Mouse (Mus musculus): Measurements from ENCODE around the gene Mcts2.
"Not testable (repeated sequence)": the region's sequence is repeated elsewhere in the genome, so short reads cannot be mapped to it uniquely, and the experiment has no call there.

Gene Mcts2

DNA sequence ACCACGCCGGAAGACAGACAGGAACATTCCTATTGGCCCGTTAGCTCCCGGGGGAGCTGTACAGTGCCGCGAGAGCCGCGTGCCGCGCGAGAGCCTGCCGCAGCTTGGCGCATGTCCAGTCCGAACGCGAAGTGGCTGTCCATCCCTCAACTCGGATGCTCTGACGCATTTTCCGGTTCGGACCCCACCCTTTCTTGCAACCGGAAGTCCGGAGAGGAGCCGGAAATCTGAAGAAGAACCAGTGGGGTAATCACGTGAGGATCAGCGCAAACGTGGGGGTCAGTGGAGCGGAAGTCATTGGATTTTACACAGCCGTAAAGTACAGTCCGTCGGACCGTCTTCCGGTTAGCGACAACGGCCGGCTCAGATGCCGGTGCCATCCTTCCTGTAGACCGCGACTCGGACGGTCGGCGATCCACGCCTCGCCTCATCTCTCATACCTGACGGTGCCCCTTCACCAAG lies at the start of gene Mcts2:
Gene Mcts2, plus strand, starts transcription at position 230 of the 462 bp plus-strand sequence.
- DNase-seq (ENCODE audit: extremely low read depth, low read depth, low spot score), result peak; percentile 55

DNA sequence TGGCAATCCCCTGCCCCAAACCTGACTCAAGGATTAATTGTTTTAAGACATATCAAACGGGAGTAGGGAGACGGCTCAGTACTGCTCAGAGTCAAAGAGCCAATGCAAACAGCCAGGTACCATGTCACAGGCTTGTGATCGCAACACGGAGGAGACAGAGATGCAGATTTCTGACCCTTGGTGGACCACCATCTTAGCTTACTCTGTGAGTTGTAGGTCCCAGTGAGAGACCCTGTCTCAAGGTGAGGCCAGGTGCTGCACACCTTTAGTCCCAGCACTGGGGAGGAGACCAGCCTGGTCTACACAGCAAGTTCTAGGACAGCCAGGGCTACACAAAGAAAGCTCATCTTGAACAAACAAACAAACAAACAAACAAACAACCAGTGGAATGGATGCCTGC lies 49.5 kb upstream of the Mcts2 start:
- DNase-seq (ENCODE audit: extremely low read depth, low read depth, low spot score), result no peak

DNA sequence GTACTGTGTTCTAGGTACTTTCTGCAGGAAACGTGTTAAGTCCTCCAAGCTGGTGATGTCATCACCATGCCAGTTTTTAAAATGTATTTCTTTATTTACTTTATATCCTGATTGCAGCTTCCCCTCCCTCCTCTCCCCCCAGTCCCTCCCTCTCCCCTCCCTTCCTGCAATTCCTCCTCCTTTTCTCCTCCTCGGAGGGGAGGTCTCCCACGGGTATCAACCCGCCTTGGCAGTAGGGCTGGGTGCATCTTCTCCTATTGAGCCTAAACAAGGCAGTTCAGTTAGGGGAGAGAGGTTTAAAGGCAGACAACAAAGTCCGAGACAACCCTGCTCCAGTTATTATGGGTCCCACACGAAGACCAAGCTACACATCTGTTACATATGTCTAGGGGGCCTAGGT lies 48.0 kb upstream of the Mcts2 start:
- no peak for DNase-seq (ENCODE audit: extremely low read depth, low read depth, low spot score)

DNA sequence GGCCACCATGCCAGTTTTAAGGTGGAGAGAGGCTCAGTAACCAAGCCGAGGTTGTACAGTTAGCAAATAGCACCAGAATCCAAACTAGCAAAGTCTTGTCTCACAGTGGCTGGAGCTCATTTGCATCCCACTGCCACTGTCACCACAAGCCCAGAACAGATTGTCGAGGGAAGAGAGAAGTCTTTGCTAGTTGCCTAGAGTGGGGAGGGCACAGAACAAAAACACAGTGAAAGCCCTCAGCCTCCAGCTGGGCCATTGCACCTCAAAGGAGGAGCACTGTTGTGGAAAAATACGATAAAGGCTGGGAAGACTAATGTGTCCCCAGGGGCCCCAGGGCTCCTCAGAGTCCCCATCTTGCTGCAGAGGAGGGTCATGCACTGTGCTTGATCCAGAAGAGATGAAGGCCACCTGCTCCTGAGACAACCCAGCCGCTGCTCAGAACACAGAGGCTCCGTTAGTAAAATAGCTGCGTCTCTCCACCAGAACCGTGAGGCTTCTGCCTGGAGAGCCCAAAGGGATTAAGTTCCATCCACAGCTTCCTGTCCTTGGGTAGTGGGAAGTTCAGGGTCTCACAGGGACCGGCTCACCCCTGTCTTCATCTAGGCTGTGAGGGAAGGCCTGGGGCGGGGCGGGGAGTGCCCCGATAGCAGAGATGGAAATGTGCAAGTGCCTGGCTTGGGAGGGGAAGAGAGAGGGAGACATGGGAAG lies 47.3 kb upstream of the Mcts2 start:
- DNase-seq (ENCODE audit: extremely low read depth, low read depth, low spot score), result no peak

DNA sequence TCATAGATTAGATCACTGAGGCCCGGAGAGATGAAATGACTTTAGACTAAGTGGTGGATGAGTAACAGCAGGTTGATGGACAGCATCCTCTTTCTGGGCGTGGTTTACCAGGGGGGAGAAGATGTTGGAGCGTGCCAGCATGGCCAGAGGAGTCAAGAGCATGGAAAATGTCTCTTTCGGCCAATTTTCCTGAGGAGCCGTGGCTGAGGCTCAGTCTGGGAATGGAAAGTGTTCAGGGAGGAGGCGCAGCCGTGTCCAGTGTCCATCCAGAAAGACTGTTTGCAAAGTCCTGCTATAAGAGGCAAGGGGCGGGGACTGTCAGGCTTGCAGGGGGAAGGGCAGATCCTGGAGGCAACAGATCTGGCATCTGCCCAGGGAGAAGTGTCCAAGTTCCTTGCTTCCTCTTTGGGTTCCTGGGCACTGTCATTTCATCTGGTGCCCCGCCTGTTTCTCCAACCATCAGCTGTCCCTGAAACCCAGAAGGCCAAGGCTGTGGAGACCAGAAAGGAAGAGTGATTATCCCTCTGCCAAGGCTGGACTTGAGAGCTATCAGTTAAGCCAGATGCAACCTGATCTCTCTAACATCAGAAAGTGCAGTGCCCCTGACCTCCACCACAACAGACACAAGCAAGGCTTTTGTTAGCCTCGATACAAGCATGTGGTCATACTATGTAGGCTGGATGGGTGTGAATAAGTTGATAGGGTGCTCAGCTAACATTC lies 33.8 kb upstream of the Mcts2 start:
- no peak for DNase-seq (ENCODE audit: extremely low read depth, low read depth, low spot score)

DNA sequence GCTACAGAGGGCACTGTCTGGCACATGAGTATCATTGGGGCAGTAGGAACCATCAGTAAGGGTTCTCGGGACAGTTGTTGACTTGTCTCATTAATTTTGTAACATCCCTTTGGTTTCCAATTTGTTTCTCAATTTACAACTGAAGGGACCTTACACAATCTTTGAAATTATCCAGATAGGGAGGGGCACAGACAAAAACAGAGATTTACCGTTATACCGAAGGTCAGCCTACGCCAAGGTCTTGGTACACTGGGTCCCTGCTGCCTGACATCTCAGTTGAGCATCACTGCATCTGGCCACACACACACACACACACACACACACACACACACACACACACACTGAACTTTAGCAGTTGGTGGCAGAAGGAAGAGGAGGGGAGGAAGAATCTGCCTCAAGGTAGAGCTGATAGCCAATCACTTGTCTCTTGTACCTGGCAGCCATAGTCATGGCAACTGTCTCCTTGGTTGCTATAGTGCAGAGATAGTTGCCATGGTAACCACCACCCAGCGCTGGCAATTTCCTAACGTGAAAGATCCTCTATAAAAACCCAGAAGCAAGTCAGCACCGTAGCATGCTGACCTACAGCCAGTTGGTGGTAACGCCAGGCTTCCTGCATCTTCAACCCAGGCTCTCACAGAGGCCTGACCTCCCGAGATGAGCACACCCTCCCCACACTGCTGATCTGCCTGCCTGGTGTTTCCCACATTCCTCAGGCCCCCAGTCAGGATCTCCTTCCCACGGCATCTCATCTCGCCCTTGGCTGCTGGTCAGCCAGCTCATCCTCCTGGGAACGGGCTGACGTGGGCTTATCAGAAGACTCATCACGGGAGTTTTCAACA lies 32.7 kb upstream of the Mcts2 start:
- DNase-seq (ENCODE audit: extremely low read depth, low read depth, low spot score), result no peak

DNA sequence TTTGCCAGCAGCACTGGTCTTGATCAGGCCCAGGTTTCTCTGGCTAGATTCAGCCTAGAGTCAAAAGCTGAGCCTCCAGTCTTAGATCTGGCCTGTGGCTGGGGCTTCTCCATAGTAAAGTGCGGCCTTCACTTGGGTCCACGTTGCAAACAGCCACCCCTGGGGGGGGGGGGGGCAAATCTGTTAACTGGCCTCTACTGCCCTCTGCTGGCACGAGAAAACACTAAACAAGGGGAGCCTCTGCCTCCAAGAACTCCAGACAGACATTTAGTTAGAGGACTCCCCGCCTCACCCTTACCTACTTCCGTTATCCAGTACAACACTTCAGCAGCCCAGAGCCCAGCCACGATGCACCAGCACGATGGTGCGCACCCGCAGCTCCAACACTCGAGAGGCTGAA lies 29.4 kb upstream of the Mcts2 start:
- DNase-seq (ENCODE audit: extremely low read depth, low read depth, low spot score), result no peak

DNA sequence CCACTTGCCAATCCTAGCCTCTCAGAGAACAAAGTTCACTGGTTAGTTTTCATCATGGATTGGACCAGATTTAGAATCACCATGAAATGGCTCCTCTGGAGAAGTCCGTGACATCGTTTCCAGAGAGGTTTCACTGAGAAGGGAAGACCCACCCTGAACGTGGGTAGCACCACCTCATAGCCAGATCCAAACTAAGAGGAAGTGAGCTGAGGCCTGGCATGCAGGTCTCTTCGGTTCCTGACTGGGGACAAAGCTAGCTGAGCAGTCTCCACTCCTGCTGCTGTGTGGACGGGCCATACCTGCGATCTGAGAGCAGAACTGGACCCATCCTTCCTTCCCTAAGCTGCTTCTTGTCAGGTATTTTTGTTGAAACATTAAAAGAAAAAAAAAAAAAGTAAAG lies 25.7 kb upstream of the Mcts2 start:
- DNase-seq (ENCODE audit: extremely low read depth, low read depth, low spot score), result no peak

DNA sequence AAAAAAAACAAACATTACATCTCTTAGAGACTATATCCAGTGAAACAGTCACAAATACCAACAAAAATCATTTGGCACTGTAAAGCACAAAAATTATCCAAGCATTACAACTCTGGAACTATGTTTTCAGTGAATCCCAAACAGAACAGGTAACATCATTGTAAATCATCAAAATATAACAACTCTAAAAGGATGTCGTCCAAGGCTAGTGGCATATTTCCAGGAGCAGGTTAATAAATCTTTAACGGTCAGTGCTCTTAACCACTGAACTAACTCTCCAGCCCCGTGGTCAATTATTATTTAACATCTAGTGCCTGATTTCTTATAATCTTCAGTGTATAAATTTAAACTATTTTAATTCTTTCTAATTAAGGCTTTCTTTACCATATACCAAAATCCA lies 20.6 kb upstream of the Mcts2 start:
- not testable (repeated sequence) for DNase-seq (ENCODE audit: extremely low read depth, low read depth, low spot score)

DNA sequence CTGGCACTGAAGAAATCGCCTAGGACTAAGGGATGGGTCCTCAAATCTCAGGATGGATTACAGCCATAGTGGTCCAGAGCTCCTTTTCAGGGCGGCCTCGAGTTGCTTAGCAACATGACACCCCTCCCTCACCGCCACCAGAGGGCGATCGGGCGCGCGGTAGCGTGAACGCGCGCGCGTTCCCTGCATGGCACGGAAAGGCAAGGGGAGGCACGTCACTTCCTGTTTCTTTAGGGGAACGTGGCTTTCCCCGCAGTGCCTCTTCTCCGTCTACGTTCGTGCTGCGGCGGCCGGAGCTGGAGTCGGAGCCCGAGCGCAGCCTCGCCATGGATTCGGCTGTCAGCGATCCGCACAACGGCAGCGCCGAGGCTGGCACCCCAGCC lies 17.6 kb upstream of the Mcts2 start, which contains the start of gene H13:
Gene H13, plus strand, starts transcription at position 206 of the 383 bp plus-strand sequence.
- no peak for DNase-seq (ENCODE audit: extremely low read depth, low read depth, low spot score)

DNA sequence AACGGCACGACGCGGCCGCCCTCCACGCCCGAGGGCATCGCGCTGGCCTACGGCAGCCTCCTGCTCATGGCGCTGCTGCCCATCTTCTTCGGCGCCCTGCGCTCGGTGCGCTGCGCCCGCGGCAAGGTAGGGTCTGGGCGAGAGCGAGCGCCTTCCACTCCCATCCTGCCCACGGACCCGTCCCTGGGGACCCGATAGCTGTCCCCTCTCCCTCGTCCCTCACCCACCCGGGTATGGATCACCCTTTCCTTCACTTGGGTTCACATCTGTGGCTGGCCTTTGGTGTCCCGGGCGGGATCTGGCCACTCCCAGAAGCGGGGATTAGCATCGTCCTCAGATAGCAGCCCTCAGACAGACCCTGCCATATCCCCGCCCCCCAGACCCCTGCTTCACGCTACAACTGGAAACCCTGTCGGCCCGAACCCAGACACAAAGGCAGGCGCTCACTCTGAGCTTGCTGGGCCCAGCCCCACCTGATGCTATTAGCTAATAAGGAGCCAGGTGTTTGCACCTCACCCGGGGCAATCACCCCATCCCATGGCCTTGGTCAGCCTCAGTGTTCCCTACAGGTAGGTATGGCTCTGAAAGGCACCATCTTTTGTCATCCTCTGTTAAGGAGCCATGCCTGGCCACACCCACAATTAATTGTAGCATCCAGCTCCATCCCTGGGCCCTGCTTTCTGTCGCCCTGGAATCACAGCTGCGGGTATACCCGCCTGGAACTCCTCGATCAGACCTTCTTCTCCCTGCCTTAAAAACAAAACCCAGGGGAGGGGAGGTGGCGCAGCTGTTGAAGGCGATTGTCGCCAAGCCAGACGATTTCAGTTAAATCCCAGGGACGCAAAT lies 17.0 kb upstream of the Mcts2 start:
- DNase-seq (ENCODE audit: extremely low read depth, low read depth, low spot score), result no peak

DNA sequence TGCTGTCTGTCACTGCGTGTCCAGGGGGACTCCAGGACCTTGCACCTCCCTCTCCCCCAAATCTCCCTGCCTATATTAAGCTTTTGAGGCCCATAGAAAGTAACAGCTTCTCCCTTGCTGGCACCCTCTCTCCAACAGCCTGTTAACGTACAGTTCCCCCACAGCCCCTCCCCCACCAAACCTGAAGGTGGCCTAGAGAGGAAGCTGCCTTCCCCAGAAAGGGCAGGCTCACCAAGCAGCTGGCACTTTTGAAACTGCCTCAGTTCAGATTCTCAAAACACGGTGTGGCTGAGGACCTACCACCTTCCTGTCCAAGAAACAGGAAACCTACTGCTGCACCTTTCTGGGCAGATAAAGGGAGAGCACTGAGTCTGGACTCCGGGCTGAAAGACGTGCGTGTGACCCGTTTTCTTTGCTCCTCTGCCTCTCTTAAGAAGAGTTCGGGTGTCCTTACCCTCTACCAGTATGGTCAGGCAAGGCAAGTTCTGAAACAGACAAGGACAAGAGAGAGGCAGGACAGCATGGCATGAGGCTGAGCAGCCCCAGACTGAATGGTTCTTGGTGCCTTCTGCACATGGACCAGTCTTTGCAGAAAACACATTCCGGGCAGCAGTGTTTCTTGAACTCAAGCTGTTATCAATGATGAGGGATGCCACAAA lies 15.7 kb upstream of the Mcts2 start:
- no peak for DNase-seq (ENCODE audit: extremely low read depth, low read depth, low spot score)

DNA sequence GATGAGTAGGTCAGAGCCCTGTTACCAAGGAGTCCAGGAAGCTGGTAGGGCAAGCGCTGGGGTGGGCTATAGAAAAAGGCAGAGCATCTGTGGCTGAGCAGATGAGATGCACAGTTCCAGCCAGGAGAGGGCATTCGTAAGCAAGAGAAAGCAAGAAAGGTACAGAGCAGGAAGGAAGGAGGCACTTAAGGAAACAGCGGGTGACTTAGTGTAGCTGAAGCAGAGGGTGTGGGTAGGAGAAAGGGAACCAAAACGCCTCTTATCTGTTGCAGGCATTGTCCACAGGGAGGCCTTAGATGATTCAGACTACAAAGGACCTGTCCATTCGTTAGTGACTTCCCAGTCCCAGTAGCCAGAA lies 15.2 kb upstream of the Mcts2 start:
- no peak for DNase-seq (ENCODE audit: extremely low read depth, low read depth, low spot score)

DNA sequence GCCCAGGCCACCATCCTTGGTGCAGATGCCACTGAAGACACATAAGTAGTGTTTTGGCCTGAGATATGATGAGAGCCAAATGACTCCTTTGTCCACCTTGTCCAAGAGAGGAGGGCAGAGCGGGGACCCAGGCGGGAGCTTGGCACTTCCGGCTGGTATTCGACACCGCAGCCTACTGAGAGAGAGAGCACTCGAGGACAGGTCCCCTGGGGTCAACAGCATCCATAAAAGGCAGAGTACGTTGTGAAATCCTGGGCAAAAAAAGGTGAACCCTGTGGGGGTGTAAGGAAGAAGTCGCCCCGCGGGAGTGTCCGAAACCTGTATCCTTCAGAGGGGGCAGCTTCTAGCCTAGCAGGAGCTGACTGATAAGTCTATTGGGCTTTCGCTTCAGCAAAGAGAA lies 14.7 kb upstream of the Mcts2 start:
- no peak for DNase-seq (ENCODE audit: extremely low read depth, low read depth, low spot score)

DNA sequence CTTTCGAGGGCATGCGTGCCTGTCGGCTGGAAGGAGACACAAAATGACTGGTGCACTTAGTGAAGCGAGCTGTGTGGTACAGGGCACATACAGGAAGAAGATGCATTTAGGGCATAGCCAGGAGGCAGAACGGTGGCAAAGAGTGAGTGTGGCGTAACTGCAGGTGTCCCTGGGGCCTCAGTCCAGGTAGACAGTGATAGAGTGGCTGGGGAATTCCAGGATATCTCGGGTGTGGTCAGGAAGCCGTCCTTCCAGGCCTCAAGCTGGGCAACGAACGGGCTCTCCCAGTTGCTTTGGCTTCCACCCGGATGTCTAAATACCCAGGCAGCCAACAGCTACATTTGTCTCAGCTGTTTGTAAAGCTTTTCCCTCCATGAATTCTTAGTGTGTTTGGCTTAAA lies 12.7 kb upstream of the Mcts2 start:
- DNase-seq (ENCODE audit: extremely low read depth, low read depth, low spot score), result no peak

DNA sequence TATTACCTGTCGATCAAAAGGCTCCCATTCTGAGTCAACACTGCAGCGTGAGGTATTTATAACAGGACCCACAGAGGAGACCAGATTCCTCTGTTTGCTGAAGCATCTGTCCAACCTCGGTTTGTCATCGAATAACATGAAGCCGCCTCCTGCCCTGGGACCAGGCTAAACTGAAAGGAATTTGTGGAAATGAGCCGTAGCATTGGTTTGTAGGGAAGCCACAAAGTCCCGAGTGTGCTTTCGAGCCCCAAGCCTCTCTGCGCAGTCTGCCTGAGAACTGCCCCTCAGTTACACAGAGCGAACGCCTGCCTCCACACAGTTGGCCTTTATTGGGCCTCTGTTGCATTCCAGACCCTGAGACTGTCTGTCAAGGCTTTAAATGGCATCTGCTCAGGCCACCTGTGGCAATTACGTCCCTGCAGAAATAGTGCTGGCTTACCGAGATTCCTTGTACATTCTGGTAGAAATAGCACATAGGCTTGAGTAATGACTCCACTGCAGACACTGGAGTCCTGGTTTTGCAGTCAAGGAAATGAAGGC lies 11.5 kb upstream of the Mcts2 start:
- DNase-seq (ENCODE audit: extremely low read depth, low read depth, low spot score), result no peak

DNA sequence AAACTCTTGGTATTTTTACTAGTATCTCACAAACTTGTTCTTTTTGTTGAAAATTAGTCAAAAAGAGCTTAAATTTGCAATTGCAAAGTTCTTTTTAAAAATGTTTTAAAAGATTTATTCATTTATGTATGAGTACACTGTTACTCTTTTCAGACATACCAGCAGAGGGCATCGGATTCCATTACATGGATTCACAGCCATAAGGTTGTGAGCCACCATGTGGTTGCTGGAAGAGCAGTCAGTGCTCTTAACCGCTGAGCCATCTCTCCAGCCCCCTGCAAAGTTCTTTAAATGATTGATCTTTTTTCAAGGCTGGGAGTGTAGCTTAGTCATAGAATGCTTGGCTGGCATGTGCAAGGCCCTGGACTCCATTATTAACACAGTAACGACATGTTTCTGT lies 8.5 kb upstream of the Mcts2 start:
- no peak for DNase-seq (ENCODE audit: extremely low read depth, low read depth, low spot score)

DNA sequence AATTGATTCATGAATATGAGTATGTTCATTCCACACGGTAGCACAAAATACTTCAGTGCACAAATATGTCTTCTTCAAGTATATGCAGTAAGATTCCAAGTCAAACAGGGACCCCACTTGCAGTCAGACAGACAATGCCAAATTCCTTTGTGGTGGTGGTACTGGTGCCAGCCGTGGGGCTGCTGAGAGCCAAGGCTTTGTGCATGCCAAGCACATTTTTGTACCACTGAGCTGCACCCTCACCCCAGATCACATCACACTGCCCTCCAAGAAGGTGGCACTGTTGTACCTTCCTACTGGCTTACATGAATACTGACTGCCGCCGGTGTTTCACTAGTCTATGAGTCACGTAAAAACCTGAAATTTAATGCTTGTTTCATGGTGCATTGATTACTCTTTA lies 7.9 kb upstream of the Mcts2 start:
- no peak for DNase-seq (ENCODE audit: extremely low read depth, low read depth, low spot score)

DNA sequence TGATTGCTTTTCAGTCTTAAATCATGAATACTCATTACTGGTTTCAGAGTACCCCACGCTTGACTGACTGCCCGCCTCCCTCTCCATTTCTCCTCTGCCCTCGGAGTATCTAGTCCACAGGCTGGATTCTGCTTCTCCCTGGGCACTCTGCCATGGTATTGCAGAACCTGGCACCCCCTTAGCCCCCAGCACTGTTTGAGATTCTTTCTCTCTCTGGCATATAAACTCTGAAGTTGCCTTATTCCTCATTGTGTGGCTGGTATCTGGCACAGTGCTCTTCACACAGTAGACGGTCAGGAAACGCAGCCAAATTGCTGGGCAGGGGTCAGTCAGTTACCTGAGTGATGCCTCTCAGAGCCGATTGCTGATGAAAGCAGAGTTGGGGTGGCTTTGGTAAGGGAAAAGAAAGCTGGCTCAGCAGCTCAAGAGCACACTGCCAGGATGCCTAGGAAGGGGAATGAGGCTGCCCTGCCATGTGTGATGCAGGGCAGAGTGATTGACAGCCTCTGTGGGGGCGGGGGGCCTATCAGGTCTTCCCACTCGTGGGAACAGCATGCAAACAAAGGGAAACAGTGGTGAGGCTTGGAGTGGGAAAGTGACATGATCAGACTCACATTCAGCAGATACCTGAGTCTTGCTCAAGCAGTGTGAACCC lies 7.0 kb upstream of the Mcts2 start:
- DNase-seq (ENCODE audit: extremely low read depth, low read depth, low spot score), result no peak

DNA sequence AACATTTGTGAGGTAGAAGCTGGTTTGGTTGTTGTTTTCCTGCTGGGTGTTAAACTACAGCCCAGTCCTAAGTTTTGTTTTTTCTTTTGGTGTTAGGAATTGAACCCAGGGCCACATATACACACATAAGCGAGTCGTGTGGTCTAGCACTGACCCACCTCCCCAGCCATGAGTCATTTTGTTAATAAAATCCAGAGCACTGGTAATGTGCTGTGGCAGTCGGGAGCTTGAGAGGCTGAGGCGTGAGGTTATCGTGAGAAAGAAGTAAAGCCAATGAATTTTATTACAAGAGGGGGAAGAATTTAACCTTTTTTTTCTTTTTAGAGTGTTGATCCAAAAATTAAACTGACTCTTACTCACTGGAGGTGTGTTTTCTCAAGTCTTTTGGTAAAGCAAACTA lies 3.7 kb upstream of the Mcts2 start:
- DNase-seq (ENCODE audit: extremely low read depth, low read depth, low spot score), result no peak
